17 mouse cellular contexts compared by ENCODE assay signal in genomic region chr17:72966878-72967277, GRCm38 (mm10). TPM values are rescaled to one million over a fixed set of nuclear protein-coding genes. Genes with fewer than 3 reads are reported as not detected.
DNase-seq lines count a peak whose midpoint lies in the region; ATAC-seq lines count a peak whose summit lies in the region.
"Had no signal": no experiment of that assay in that cellular context is flagged by ENCODE, and none has a peak within 500 bp of the region (broad histone marks: within the 10 kb centered on the region; RNA-seq: fewer than 3 reads in every experiment).

No protein-coding gene starts in this region.

- intact Hi-C loops in heart, postnatal 10 days (cut with DNase I): no loop called here

- no peak for DNase-seq in heart, postnatal 10 days
- peak; percentile 43 for DNase-seq in 416B (ENCODE audit: low read depth)
- peak; percentile 39 for DNase-seq in CD4-positive, CD25-positive, alpha-beta regulatory T cell, adult 2 months (ENCODE audit: low read depth, low spot score)
- peak; percentile 56 for DNase-seq in induced T-regulatory cell, adult 2 months (ENCODE audit: low read depth)
- no peak for DNase-seq in cerebellum, postnatal 4 days (ENCODE audit: low spot score in 2 of 2)
- no peak for DNase-seq in retina, embryonic 14.5 days (ENCODE audit: low spot score)
- DNase-seq in midbrain, embryonic 14.5 days: no peak
- DNase-seq: cerebellum, adult 9-10 months; gastrocnemius, postnatal 10 days; kidney, postnatal 14 days; liver; right cerebral cortex, postnatal 25 days had no signal

- no peaks in the 10 kb centered on the region for H3K9me3 ChIP-seq in heart, embryonic 11.5 days (replicated peaks; ENCODE audit: control insufficient read depth, low read length)
- no peaks in the 10 kb centered on the region for H3K9me3 ChIP-seq in midbrain, embryonic 14.5 days (ENCODE audit: control insufficient read depth, low read length)
- H3K9me3 ChIP-seq: hindbrain, embryonic 10.5 days; intestine, embryonic 15.5 days; lung, embryonic 15.5 days; midbrain, embryonic 10.5 days had no signal

- H3K4me3 ChIP-seq in heart, embryonic 11.5 days (ENCODE audit: low read depth, low read length): no peak overlapping the region
- H3K4me3 ChIP-seq in midbrain, embryonic 14.5 days (replicated peaks; ENCODE audit: low read depth, low read length): no peak overlapping the region
- H3K4me3 ChIP-seq: hindbrain, embryonic 10.5 days; intestine, embryonic 15.5 days; lung, embryonic 15.5 days; midbrain, embryonic 10.5 days had no signal

- H3K36me3 ChIP-seq in heart, embryonic 11.5 days (ENCODE audit: control insufficient read depth, insufficient read depth, low read length): no peaks in the 10 kb centered on the region
- no peaks in the 10 kb centered on the region for H3K36me3 ChIP-seq in midbrain, embryonic 14.5 days (ENCODE audit: control insufficient read depth, insufficient read depth, low read length)
- H3K36me3 ChIP-seq: hindbrain, embryonic 10.5 days; intestine, embryonic 15.5 days; lung, embryonic 15.5 days; midbrain, embryonic 10.5 days had no signal

- 0 out of 2 replicates have a peak overlapping the region, but pooled peaks have one; percentile 35 for H3K27ac ChIP-seq in heart, embryonic 11.5 days (ENCODE audit: low read depth, low read length)
- H3K27ac ChIP-seq in midbrain, embryonic 14.5 days (replicated peaks; ENCODE audit: low read depth, low read length): no peak overlapping the region
- H3K27ac ChIP-seq: hindbrain, embryonic 10.5 days; intestine, embryonic 15.5 days; lung, embryonic 15.5 days; midbrain, embryonic 10.5 days had no signal

- H3K4me1 ChIP-seq in heart, embryonic 11.5 days (ENCODE audit: control insufficient read depth, insufficient read depth, low read length): peaks cover 19% of the 10 kb centered on the region
- no peaks in the 10 kb centered on the region for H3K4me1 ChIP-seq in midbrain, embryonic 14.5 days (ENCODE audit: control insufficient read depth, insufficient read depth, low read length)

- no peak overlapping the region for H3K4me2 ChIP-seq in heart, embryonic 11.5 days
- no peak overlapping the region for H3K4me2 ChIP-seq in midbrain, embryonic 14.5 days (ENCODE audit: low read length)
- H3K4me2 ChIP-seq: intestine, embryonic 15.5 days; lung, embryonic 15.5 days had no signal

- no peaks in the 10 kb centered on the region for H3K27me3 ChIP-seq in heart, embryonic 11.5 days (ENCODE audit: control insufficient read depth, insufficient read depth, low read length)
- H3K27me3 ChIP-seq in midbrain, embryonic 14.5 days (ENCODE audit: control insufficient read depth, insufficient read depth, low read length): no peaks in the 10 kb centered on the region
- H3K27me3 ChIP-seq: intestine, embryonic 15.5 days; lung, embryonic 15.5 days had no signal

- no peak for ATAC-seq in heart, embryonic 11.5 days (replicated peaks; ENCODE audit: insufficient number of reproducible peaks, low FRiP score, low TSS enrichment)
- ATAC-seq in midbrain, embryonic 14.5 days (ENCODE audit: low FRiP score, low TSS enrichment): no peak
- ATAC-seq: intestine, embryonic 15.5 days had no signal

- WGBS in heart, embryonic 11.5 days (ENCODE audit: insufficient replicate concordance): 27% methylated on average over 3 of the region's 3 CpGs
- 58% methylated on average over 3 of the region's 3 CpGs for WGBS in midbrain, embryonic 14.5 days

- no peak overlapping the region for H3K9ac ChIP-seq in heart, embryonic 11.5 days (ENCODE audit: low read depth, low read length)
- no peak overlapping the region for H3K9ac ChIP-seq in midbrain, embryonic 14.5 days (replicated peaks; ENCODE audit: low read length)
- H3K9ac ChIP-seq: intestine, embryonic 15.5 days; lung, embryonic 15.5 days had no signal

RNA-seq across cellular contexts. Expression of gene Lbh, which starts 48.8 kb away (rescaled TPM):
- 19.1 and 22.8 TPM in 2 replicates for polyA plus RNA-seq in heart, embryonic 11.5 days (2014; fragmentation: Nextera tagmentation; extraction: Ambion mirVana)
- 100 to 1,000 TPM; 456 to 731 TPM for total RNA-seq in heart, postnatal 10 days (2021)
- polyA plus RNA-seq in midbrain, embryonic 14.5 days (2014; fragmentation: Nextera tagmentation; extraction: Ambion mirVana): 8.9 and 12.3 TPM in 2 replicates

Comparison
In these comparisons a context has a peak if more than half of its experiments do, and no peak if none do; other contexts are left out.
1. DNase-seq: peak in 416B (single experiment), CD4-positive, CD25-positive, alpha-beta regulatory T cell, adult 2 months (single experiment) and induced T-regulatory cell, adult 2 months (single experiment); none in heart, postnatal 10 days (0 of 2), cerebellum, postnatal 4 days (0 of 2), retina, embryonic 14.5 days (single experiment) and midbrain, embryonic 14.5 days (single experiment).